Mouse (Mus musculus) embryonic facial prominence, embryonic 14.5 days (tissue): Measurements from ENCODE around the gene Wdr78. TPM values are rescaled to one million over a fixed set of nuclear protein-coding genes. Genes with fewer than 3 reads are reported as not detected.

ENCODE experiments used
- ATAC-seq: fragments of 200-750 bp; cut with Nextera tagmentation; 2 replicates; pipeline ENCODE4 v1.8.0; 2017; ENCODE audit warnings: low read depth, moderate number of reproducible peaks, moderate TSS enrichment
- DNase-seq: peaks from one replicate; pipeline ENCODE4 v3.0.0-alpha.2; 2015; ENCODE audit warnings: low spot score
- H3K27ac ChIP-seq: fragments of 300-500 bp; sonication (generic); replicated peaks from 2 replicates; pipeline ENCODE4 v1.5.1; 2014; ENCODE audit warnings: low read depth, mild to moderate bottlenecking, low read length, moderate library complexity
- H3K27me3 ChIP-seq: fragments of 300-500 bp; sonication (generic); replicated peaks from 2 replicates; pipeline ENCODE4 v1.6.1; 2014; ENCODE audit warnings: low read length; ENCODE audit not compliant: control insufficient read depth, insufficient read depth
- H3K36me3 ChIP-seq: fragments of 300-500 bp; sonication (generic); 2 replicates; pipeline ENCODE4 v1.6.1; 2014; ENCODE audit warnings: low read length, mixed read lengths; ENCODE audit not compliant: control insufficient read depth, insufficient read depth
- H3K4me1 ChIP-seq: fragments of 300-500 bp; sonication (generic); 2 replicates; pipeline ENCODE4 v1.6.1; 2014; ENCODE audit warnings: antibody characterized with exemption, low read length; ENCODE audit not compliant: control insufficient read depth, insufficient read depth
- H3K4me2 ChIP-seq: fragments of 300-500 bp; sonication (generic); 2 replicates; pipeline ENCODE4 v1.6.1; 2014; ENCODE audit warnings: low read depth, mild to moderate bottlenecking, low read length, moderate library complexity, mixed read lengths
- H3K4me3 ChIP-seq: fragments of 300-500 bp; sonication (generic); 2 replicates; pipeline ENCODE4 v1.5.1; 2014; ENCODE audit warnings: low read depth, mild to moderate bottlenecking, low read length
- H3K9ac ChIP-seq: fragments of 300-500 bp; sonication (generic); 2 replicates; pipeline ENCODE4 v1.6.1; 2014; ENCODE audit warnings: low read depth, mild to moderate bottlenecking, low read length, moderate library complexity, mixed read lengths
- H3K9me3 ChIP-seq: fragments of 300-500 bp; sonication (generic); 2 replicates; pipeline ENCODE4 v1.6.1; 2016; ENCODE audit warnings: low read length; ENCODE audit not compliant: control insufficient read depth
- WGBS: fragments of 180-500 bp; shearing (Covaris S2); extraction: QIAGEN DNeasy Blood & Tissue Kit; methylation state at CpG from one replicate; pipeline ENCODE4 v1.1.7; 2014; 5-methylcytosine and 5-hydroxymethylcytosine counted together
- polyA plus RNA-seq: library from polyadenylated mRNA; unstranded; fragments of >200 nt; fragmentation: Nextera tagmentation; extraction: Ambion mirVana; gene quantifications from 2 replicates; pipeline ENCODE4 v1.2.1, GENCODE M21; 2014

Wdr78 gene
- polyA plus RNA-seq, 1 experiment from 2014 or later, result 3.9 TPM

DNA sequence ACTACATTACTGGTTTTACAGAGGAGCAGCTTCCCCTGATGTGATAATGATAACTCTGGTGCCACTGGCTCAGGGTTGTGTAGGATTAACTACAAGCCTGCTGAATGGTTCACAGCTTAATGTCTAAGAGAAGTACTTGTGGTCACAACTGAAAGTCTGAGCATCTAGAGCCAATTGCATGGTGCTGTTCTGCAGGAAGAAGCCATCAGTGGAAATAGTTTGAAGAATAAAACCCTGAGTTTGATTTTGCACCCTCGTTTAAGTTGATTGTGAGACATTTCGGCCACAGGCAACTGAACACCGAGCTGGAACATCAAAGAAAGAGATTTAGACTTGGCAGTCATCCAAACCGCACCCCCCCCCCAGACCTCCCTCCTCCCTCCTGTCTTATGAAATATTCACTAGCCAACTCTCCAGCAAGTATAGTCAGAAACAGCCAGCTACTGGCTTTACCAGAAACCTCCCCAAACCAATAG is 107.4 kb downstream of the Wdr78 start:
- DNase-seq (peak; percentile 58), ATAC-seq (no peak; the same call in 1 of the 2 replicates)
- Histone ChIP-seq H3K4me2 (no peak overlapping the region), H3K9ac (no peak overlapping the region), H3K27me3 (no peaks in the 10 kb centered on the region), H3K4me3 (no peak overlapping the region), H3K27ac (peak overlapping the region; percentile 77; the same call in 1 of the 2 replicates), H3K9me3 (no peaks in the 10 kb centered on the region), H3K36me3 (no peaks in the 10 kb centered on the region), H3K4me1 (peaks cover 28% of the 10 kb centered on the region)
- 13% methylated on average over 4 of the region's 4 CpGs for WGBS

DNA sequence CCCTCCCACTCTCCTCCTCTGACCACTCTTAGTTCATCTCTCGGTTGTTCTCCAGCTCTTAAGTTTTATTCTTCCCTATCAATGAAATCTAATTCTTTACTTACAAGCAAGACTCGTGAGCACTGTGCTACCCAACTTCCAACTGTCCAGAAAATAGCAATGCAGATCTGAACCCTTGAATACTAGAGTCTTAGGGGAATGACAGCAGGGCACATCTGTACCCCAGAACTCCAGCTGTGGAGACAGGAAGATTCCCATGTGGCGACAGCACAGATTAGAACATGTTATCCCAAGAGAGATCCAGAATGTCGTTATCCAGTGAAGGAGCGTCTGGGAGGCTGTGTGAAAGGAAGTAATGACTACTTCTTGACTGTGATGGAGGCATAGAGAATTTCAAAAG is 108.1 kb downstream of the Wdr78 start:
- no peak overlapping the region for H3K4me3 ChIP-seq
- 54% methylated on average over 5 of the region's 5 CpGs for WGBS
- no peak for ATAC-seq
- DNase-seq, result no peak
- no peaks in the 10 kb centered on the region for H3K27me3 ChIP-seq
- peak overlapping the region; percentile 77 for H3K27ac ChIP-seq
- H3K36me3 ChIP-seq, result no peaks in the 10 kb centered on the region
- peaks cover 24% of the 10 kb centered on the region for H3K4me1 ChIP-seq
- H3K9ac ChIP-seq, result no peak overlapping the region
- no peaks in the 10 kb centered on the region for H3K9me3 ChIP-seq
- no peak overlapping the region for H3K4me2 ChIP-seq

DNA sequence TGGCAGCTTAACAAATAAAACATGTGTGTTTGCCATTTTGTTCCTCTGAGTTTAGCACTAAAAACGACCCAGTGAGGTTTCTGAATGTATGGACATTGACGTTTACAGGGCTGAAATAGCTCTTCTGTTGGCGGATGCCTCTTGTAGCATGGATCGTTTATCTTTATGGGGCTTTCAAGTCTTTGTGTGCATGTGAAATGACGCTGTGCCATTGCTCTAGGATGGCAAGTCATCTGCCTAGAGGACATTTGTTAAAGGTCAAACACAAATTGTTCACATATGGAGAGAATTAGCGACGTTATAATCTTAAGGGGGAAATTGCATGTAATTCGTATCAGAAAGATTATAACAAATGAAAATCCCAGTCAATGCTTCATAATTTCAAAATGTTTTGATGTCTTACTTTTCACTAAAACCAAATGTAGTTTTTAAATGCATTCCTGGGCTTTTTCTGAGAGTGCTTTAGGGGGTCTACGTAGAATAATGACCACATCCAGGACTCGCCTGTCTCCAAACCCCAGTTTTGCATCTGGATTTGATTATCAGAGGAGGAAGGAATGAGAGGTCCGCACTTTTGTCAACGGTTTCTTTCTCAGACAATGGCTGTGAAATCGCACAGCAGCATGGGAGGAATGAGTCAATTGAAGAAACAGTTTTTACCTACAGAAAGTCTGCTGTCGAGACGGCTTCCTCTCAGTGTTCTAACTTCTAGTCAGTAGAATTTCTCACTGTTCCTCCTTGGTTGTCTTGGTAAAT is 109.0 kb downstream of the Wdr78 start:
- Histone ChIP-seq H3K27ac (peak overlapping the region; percentile 77), H3K4me2 (peak overlapping the region; percentile 16; the same call in 1 of the 2 replicates), H3K9me3 (no peaks in the 10 kb centered on the region), H3K36me3 (no peaks in the 10 kb centered on the region), H3K4me1 (peaks cover 24% of the 10 kb centered on the region), H3K9ac (no peak overlapping the region), H3K4me3 (no peak overlapping the region), H3K27me3 (no peaks in the 10 kb centered on the region)
- no peak; the same call in 1 of the 2 replicates for ATAC-seq
- 31% methylated on average over 15 of the region's 15 CpGs for WGBS
- DNase-seq, result peak; percentile 73

DNA sequence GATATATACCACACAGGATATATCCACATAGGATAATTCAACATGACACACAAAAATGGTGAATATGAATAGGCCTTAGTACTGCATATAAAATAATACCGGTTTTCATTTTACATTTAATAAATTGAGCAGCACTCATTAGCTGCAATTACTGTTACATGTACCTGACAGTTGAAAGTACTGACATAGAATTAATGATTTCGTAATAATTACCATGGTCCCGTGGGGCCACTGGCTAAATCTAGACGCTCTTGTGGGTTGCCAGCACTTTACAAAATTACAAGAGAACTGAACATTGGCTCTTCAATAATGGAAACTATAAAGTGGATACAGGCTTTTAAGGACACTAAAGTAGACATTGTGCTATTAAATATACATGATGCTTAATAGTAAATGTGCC is 109.7 kb downstream of the Wdr78 start:
- Histone ChIP-seq H3K9me3 (no peaks in the 10 kb centered on the region), H3K36me3 (no peaks in the 10 kb centered on the region), H3K27me3 (no peaks in the 10 kb centered on the region), H3K4me1 (peaks cover 24% of the 10 kb centered on the region), H3K27ac (no peak overlapping the region), H3K4me3 (no peak overlapping the region), H3K9ac (no peak overlapping the region), H3K4me2 (no peak overlapping the region)
- ATAC-seq (no peak), DNase-seq (no peak)
- WGBS, result 68% methylated on average over 4 of the region's 4 CpGs

DNA sequence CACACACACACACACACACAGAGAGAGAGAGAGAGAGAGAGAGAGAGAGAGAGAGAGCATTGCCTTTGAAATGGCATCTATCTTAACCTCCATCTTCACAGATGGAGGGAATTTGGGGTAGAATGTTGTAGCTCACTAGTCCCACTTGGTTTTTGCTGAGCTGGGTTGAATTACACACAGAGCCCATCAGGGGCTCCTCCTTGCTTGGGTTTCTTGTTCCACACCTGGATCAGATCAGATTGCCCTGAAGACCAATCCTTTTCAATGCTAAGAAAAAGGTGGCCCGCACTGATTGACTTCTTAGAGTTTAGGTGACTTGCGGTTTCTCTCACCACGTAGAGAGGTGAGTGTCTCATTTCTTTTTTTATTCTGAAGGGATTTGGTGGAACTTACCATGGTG is 122.7 kb downstream of the Wdr78 start:
- peak; percentile 32 for DNase-seq
- Histone ChIP-seq H3K27ac (no peak overlapping the region), H3K36me3 (no peaks in the 10 kb centered on the region)

DNA sequence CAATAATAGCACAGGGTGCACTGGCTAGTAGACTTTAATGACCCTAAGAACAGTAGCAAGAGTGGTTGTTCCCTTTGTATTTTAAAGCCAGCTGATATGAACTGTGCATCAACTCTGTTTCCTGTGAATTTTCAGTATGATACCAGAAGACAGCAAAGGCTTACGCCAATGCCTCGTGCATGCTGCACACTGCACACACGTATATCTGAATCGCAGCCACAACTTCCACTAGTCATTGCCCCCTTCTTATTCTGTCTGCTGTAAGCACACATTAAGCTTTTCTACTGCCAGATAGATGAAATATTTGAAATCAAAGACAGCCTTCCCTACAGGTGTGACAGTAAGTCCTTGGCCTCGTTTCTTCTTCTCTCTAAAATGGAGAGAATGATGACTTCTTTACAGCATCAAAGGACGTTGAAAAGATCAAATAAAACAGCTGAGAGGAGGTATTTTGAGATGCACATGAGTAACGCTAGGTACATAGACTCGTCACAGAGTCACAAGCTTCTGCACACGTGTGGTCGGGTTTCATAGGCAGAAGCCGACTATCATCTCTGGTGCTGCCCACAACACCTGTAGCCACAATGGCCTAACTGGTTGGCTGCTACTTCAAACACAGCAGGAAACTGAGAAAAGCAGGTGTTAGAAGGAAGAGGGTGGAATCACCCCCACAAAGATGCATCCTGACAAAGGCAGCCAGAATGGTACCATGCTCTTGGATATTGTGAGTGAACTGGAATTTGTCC is 123.6 kb downstream of the Wdr78 start:
- Histone ChIP-seq H3K4me2 (no peak overlapping the region), H3K36me3 (no peaks in the 10 kb centered on the region), H3K4me1 (0 out of 2 replicates have a peak, but pooled peaks cover 2% of the 10 kb centered on the region), H3K9me3 (no peaks in the 10 kb centered on the region), H3K4me3 (no peak overlapping the region), H3K27ac (no peak overlapping the region), H3K9ac (no peak overlapping the region), H3K27me3 (no peaks in the 10 kb centered on the region)
- ATAC-seq (peak; percentile 13; the same call in 1 of the 2 replicates), DNase-seq (no peak)
- WGBS, result 61% methylated on average over 11 of the region's 11 CpGs

More for the DNA sequence above, 122.7 kb downstream of the Wdr78 start:
- H3K9ac ChIP-seq, result no peak overlapping the region
- 43% methylated on average over 3 of the region's 3 CpGs for WGBS
- no peak overlapping the region for H3K4me2 ChIP-seq
- 0 out of 2 replicates have a peak, but pooled peaks cover 2% of the 10 kb centered on the region for H3K4me1 ChIP-seq
- H3K9me3 ChIP-seq, result no peaks in the 10 kb centered on the region
- H3K27me3 ChIP-seq, result no peaks in the 10 kb centered on the region
- no peak overlapping the region for H3K4me3 ChIP-seq
- peak; percentile 72; the same call in 1 of the 2 replicates for ATAC-seq

DNA sequence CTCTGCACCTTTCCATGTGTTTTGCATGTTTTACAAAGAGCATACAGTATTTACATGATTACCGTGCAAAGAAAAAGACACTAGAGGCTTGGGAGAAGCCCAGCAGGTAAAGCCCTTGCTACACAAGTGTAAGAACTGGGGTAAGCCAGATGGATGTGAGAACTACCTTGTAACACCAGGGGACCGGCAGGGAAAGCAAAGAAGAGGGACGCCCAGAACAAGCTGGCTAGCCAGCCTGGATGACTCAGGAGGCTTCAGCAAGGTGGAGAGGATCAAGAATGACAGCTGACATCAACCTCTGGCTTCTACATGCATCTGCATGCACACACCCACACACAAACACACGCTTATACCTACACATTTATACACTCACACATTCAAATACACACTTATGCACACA is 124.3 kb downstream of the Wdr78 start:
- Histone ChIP-seq H3K36me3 (no peaks in the 10 kb centered on the region), H3K9me3 (no peaks in the 10 kb centered on the region), H3K27me3 (no peaks in the 10 kb centered on the region), H3K4me3 (no peak overlapping the region), H3K4me1 (0 out of 2 replicates have a peak, but pooled peaks cover 2% of the 10 kb centered on the region), H3K27ac (no peak overlapping the region), H3K4me2 (no peak overlapping the region), H3K9ac (no peak overlapping the region)
- no peak for ATAC-seq
- 69% methylated on average over 4 of the region's 4 CpGs for WGBS
- DNase-seq, result no peak

DNA sequence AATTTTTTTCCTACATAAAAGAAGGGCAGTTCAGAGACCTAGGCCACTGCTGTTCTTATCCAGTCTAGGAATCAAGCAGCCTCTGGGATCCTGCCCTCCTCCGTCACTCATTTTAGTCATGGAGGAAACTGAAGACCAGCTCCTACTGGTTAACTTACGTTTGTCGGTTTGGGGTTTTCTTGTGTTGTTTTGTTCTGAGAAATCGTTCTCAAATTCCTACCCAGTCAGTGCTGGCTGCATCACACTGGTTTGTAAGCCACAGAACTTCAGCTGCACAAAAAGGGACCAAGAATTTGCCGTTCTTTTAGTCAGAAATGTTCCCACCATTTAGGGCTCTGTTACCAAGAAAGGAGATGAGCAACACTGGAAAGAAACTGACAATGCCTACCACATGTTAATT is 125.0 kb downstream of the Wdr78 start:
- 56% methylated on average over 5 of the region's 5 CpGs for WGBS
- H3K27ac ChIP-seq, result no peak overlapping the region
- no peaks in the 10 kb centered on the region for H3K36me3 ChIP-seq
- H3K4me3 ChIP-seq, result no peak overlapping the region
- H3K4me2 ChIP-seq, result no peak overlapping the region
- H3K9ac ChIP-seq, result no peak overlapping the region
- DNase-seq, result no peak
- 0 out of 2 replicates have a peak, but pooled peaks cover 2% of the 10 kb centered on the region for H3K4me1 ChIP-seq
- no peak for ATAC-seq
- no peaks in the 10 kb centered on the region for H3K9me3 ChIP-seq
- H3K27me3 ChIP-seq, result no peaks in the 10 kb centered on the region
